Mouse (Mus musculus): ENCODE results near the gene Lrat. TPM values are rescaled to one million over a fixed set of nuclear protein-coding genes. Genes with fewer than 3 reads are reported as not detected.

The Lrat gene
- polyA plus RNA-seq (2015; fragmentation: Nextera tagmentation; extraction: Ambion mirVana): 0.55 and 0.57 TPM in 2 replicates

- peaks cover 40% of the 10 kb centered on the region for H3K27me3 ChIP-seq
- ATAC-seq (ENCODE audit: borderline replicate concordance, extremely low read depth, low FRiP score, low TSS enrichment): peak; percentile 75; the same call in 1 of the 2 replicates
- H3K36me3 ChIP-seq: no peaks in the 10 kb centered on the region
- peak within 1 kb of the TSS; percentile 45 for H3K4me3 ChIP-seq
- H3K4me1 ChIP-seq: peaks cover 19% of the 10 kb centered on the region
- H3K9ac ChIP-seq: no peak within 1 kb of the TSS
- peak within 1 kb of the TSS; percentile 79 for H3K4me2 ChIP-seq
- H3K27ac ChIP-seq: no peak within 1 kb of the TSS
- H3K9me3 ChIP-seq: no peaks in the 10 kb centered on the region
- WGBS: 2% methylated on average over 35 of the region's 35 CpGs
Measured at GRCm38 (mm10) chr3:82903613-82904205, at the start of gene Lrat. TSS of gene Lrat (minus strand) at chr3:82903973.

DNA sequence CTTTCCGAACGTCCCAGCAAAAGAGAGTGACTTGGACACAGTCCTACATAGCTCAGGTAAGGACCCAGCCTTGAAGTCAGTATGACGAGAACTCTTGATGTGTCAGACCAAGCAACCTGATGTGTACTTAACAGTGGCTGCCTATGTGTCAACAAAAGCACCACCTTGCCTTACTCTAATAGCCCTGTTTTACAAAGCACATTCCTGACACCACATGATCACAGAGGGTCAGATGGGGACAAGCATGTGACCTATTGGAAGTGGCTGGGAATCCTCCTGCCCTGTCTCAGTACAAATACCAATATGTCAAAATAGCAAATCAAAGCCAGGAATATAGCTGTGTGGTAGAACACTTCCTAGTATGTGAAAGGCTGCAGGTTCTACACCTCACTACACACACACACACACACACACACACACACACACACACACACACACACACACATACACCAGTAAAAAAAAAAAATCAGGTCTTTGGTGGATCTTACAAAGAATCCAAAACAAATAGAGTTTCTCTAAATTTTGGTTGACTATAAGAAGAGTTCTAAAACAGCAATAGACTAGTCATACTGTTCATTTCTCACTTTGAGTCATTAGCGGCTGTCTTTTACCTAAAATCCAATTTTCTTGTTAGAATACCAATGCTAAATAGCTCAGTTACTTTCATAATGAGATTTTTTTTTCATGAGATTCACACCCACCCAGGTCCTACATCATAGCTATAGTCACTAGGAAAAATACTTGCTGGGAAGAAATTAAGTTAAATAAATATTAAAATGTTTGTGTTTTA lies 48.6 kb upstream of the Lrat start:
- Histone ChIP-seq H3K4me1 (peaks cover 10% of the 10 kb centered on the region), H3K27me3 (no peaks in the 10 kb centered on the region), H3K4me3 (no peak overlapping the region), H3K4me2 (no peak overlapping the region), H3K9ac (no peak overlapping the region), H3K9me3 (no peaks in the 10 kb centered on the region), H3K27ac (no peak overlapping the region), H3K36me3 (no peaks in the 10 kb centered on the region)
- WGBS: 64% methylated on average over 4 of the region's 4 CpGs
- no peak for ATAC-seq (ENCODE audit: borderline replicate concordance, extremely low read depth, low FRiP score, low TSS enrichment)

DNA sequence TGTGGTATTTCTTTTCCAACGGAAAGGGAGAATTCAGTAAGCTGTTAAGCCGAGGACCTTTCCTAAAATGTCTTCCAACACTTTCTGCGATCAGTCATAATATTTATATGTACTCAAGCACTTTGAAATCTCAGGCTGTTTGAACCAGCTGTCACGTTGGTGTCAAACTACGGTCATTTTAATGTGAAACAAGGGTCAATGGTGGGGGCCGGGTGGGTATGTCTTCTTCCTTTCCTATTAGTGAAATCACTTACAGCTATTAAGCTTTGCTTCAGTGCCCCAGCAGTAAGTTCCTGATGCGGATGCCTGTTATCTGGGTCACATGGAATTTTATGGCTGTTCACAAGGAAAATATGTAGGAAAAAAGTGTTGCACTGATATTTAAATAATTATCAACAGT lies 46.9 kb upstream of the Lrat start:
- no peak overlapping the region for H3K4me3 ChIP-seq
- H3K9ac ChIP-seq: no peak overlapping the region
- peak; percentile 84; the same call in 1 of the 2 replicates for ATAC-seq (ENCODE audit: borderline replicate concordance, extremely low read depth, low FRiP score, low TSS enrichment)
- WGBS: 17% methylated on average over 7 of the region's 7 CpGs
- peak overlapping the region; percentile 37 for H3K4me2 ChIP-seq
- no peaks in the 10 kb centered on the region for H3K9me3 ChIP-seq
- no peaks in the 10 kb centered on the region for H3K27me3 ChIP-seq
- H3K27ac ChIP-seq: no peak overlapping the region; the same call in 1 of the 2 replicates
- H3K36me3 ChIP-seq: no peaks in the 10 kb centered on the region
- peaks cover 13% of the 10 kb centered on the region for H3K4me1 ChIP-seq

DNA sequence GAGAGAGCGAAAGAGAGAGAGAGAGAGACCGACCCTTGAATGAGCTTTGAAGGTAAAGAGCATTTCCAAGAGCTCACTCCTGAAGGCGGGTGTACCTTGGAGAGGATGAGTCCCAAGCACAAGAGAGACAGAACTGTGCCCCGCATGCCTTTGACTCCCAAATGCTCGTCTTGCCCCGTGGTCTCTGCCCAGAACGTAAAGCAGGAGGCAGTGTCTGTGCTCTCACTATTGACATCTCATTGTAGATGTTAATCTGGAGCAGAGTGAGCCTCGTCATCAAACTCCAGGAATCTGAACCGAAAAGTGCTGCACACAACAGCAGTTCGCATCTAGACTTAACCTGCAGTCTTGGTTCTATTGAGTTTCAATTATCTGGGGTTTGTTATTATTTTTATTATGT lies 46.4 kb upstream of the Lrat start:
- Histone ChIP-seq H3K4me3 (no peak overlapping the region), H3K9me3 (no peaks in the 10 kb centered on the region), H3K9ac (no peak overlapping the region), H3K4me2 (peak overlapping the region; percentile 37), H3K27me3 (no peaks in the 10 kb centered on the region), H3K27ac (peak overlapping the region; percentile 60), H3K4me1 (peaks cover 13% of the 10 kb centered on the region), H3K36me3 (no peaks in the 10 kb centered on the region)
- ATAC-seq (ENCODE audit: borderline replicate concordance, extremely low read depth, low FRiP score, low TSS enrichment): peak; percentile 51; the same call in 1 of the 2 replicates
- WGBS: 21% methylated on average over 10 of the region's 10 CpGs

DNA sequence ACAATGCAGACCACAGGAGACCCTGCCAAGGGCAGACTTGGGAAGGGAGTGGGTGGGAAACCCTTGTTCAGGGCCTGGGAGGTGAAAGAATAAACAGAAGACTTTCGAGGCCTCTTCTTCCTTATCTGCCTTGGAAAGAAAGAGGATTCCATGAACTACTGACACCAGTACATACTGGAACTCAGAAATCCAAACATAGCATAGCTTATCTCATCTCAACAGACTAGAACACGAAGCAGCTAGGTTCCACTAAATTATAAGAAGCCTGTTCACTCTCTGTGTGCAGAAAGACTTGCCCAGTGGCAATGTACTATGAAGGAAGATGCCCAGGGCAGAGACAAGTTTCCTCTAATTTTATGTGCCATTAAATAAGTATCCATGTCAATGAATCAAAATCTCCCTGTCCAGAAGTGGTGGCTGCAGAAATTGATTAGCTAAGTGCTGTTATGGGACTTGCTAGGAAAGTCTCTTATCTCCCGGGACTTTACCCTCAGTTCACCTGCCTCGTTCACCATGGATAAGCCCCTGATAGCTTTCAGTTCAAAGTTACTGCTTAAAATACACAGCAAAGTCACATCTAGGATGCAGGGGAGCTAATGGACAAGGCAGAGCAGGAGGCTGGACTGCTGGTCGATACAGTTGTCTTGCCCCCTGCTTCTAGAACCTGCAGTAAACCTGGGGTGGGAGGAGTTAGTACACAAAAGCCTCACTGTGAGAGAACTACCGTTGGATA lies 42.8 kb upstream of the Lrat start:
- 13% methylated on average over 6 of the region's 6 CpGs for WGBS
- no peaks in the 10 kb centered on the region for H3K36me3 ChIP-seq
- H3K9ac ChIP-seq: no peak overlapping the region
- H3K27me3 ChIP-seq: no peaks in the 10 kb centered on the region
- ATAC-seq (ENCODE audit: borderline replicate concordance, extremely low read depth, low FRiP score, low TSS enrichment): no peak
- no peak overlapping the region for H3K4me3 ChIP-seq
- H3K4me2 ChIP-seq: no peak overlapping the region
- H3K27ac ChIP-seq: no peak overlapping the region
- no peaks in the 10 kb centered on the region for H3K9me3 ChIP-seq
- H3K4me1 ChIP-seq: peaks cover 13% of the 10 kb centered on the region

DNA sequence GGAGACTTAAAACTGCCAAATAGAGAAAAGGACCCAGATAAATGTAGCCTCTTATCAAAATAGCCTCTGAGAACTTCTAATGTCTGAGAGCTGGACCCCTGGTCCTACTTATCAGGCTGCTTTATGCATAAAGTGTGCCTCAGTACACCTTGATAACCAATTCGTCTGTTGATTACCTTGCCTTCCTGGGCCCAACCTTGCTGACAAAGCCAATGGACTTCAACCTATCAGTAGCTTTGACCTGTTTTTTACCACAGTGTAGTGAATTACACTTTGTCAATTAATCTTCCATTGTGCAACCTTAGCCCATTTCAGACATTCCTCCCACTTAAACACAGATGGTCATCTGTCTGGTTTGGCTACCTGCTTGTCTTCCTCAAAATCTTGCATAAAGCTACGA lies 24.1 kb upstream of the Lrat start:
- WGBS: 80% methylated on average over 2 of the region's 2 CpGs
- Histone ChIP-seq H3K27me3 (no peaks in the 10 kb centered on the region), H3K4me2 (no peak overlapping the region), H3K27ac (no peak overlapping the region), H3K9me3 (no peaks in the 10 kb centered on the region), H3K9ac (no peak overlapping the region), H3K4me3 (no peak overlapping the region), H3K36me3 (no peaks in the 10 kb centered on the region), H3K4me1 (no peaks in the 10 kb centered on the region)
- no peak for ATAC-seq (ENCODE audit: borderline replicate concordance, extremely low read depth, low FRiP score, low TSS enrichment)

GRCm38 (mm10) chr3:82915632-82916031 lies 11.9 kb upstream of the Lrat start:
- H3K27me3 ChIP-seq: peaks cover 6% of the 10 kb centered on the region; the same call in 1 of the 2 replicates
- 43% methylated on average over 1 of the region's 1 CpGs for WGBS
- H3K9me3 ChIP-seq: no peaks in the 10 kb centered on the region
- no peak overlapping the region for H3K9ac ChIP-seq
- H3K27ac ChIP-seq: no peak overlapping the region
- no peak for ATAC-seq (ENCODE audit: borderline replicate concordance, extremely low read depth, low FRiP score, low TSS enrichment)
- no peaks in the 10 kb centered on the region for H3K36me3 ChIP-seq
- H3K4me2 ChIP-seq: no peak overlapping the region
- no peak overlapping the region for H3K4me3 ChIP-seq
- no peaks in the 10 kb centered on the region for H3K4me1 ChIP-seq

DNA sequence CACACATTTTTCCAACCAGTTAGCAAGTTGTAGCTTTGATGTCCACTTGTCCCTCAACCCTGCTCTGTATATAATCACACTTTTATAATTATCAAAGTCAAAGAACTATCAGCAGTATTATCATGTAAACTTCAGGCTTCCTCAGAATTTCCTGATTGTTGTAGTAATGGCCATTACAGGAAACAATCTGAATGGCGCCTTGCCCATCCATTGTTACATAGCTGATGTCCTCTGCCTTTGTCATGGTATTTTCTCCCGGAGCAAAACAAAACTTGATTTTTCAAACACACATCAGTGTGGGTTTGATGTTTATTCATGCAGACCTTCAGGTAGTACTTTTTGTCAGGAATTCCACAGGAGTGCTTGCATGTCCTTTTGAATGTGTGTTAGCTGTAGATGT lies 4.9 kb upstream of the Lrat start:
- Histone ChIP-seq H3K9ac (no peak overlapping the region), H3K27ac (no peak overlapping the region), H3K4me2 (no peak overlapping the region), H3K36me3 (no peaks in the 10 kb centered on the region), H3K9me3 (no peaks in the 10 kb centered on the region), H3K27me3 (peaks cover 30% of the 10 kb centered on the region), H3K4me1 (peaks cover 9% of the 10 kb centered on the region), H3K4me3 (no peak overlapping the region)
- 79% methylated on average over 2 of the region's 2 CpGs for WGBS
- no peak for ATAC-seq (ENCODE audit: borderline replicate concordance, extremely low read depth, low FRiP score, low TSS enrichment)

- H3K27me3 ChIP-seq: peaks cover 40% of the 10 kb centered on the region
- no peak overlapping the region for H3K27ac ChIP-seq
- H3K9me3 ChIP-seq: no peaks in the 10 kb centered on the region
- H3K4me2 ChIP-seq: peak overlapping the region; percentile 79
- no peak for ATAC-seq (ENCODE audit: borderline replicate concordance, extremely low read depth, low FRiP score, low TSS enrichment)
- 1% methylated on average over 31 of the region's 31 CpGs for WGBS
- H3K36me3 ChIP-seq: no peaks in the 10 kb centered on the region
- peak overlapping the region; percentile 45 for H3K4me3 ChIP-seq
- H3K4me1 ChIP-seq: peaks cover 19% of the 10 kb centered on the region
- H3K9ac ChIP-seq: no peak overlapping the region
Measured at GRCm38 (mm10) chr3:82904211-82904908, 587 bp upstream of the Lrat start.

- peak overlapping the region; percentile 45 for H3K4me3 ChIP-seq
- no peaks in the 10 kb centered on the region for H3K9me3 ChIP-seq
- H3K27me3 ChIP-seq: peaks cover 40% of the 10 kb centered on the region
- peak overlapping the region; percentile 79 for H3K4me2 ChIP-seq
- 23% methylated on average over 20 of the region's 20 CpGs for WGBS
- H3K36me3 ChIP-seq: no peaks in the 10 kb centered on the region
- peaks cover 19% of the 10 kb centered on the region for H3K4me1 ChIP-seq
- ATAC-seq (ENCODE audit: borderline replicate concordance, extremely low read depth, low FRiP score, low TSS enrichment): no peak
- H3K27ac ChIP-seq: no peak overlapping the region
- H3K9ac ChIP-seq: no peak overlapping the region
Measured at GRCm38 (mm10) chr3:82902757-82903612, 788 bp downstream of the Lrat start.

- WGBS: 14% methylated on average over 2 of the region's 2 CpGs
- Histone ChIP-seq H3K9me3 (no peaks in the 10 kb centered on the region), H3K4me1 (no peaks in the 10 kb centered on the region), H3K9ac (no peak overlapping the region), H3K27me3 (0 out of 2 replicates have a peak, but pooled peaks cover 3% of the 10 kb centered on the region), H3K4me3 (no peak overlapping the region), H3K4me2 (no peak overlapping the region), H3K36me3 (no peaks in the 10 kb centered on the region), H3K27ac (no peak overlapping the region)
- no peak for ATAC-seq (ENCODE audit: borderline replicate concordance, extremely low read depth, low FRiP score, low TSS enrichment)
Measured at GRCm38 (mm10) chr3:82888842-82889241, 14.9 kb downstream of the Lrat start.
